Mouse (Mus musculus) CH12.LX (cell line): ENCODE data around the gene Gm49384. TPM values are rescaled to one million over a fixed set of nuclear protein-coding genes. Genes with fewer than 3 reads are reported as not detected.

ENCODE experiments used
- DNase-seq: peaks from one replicate; pipeline ENCODE4 v3.0.0-alpha.2; 2013; ENCODE audit errors: extremely low read depth
- H3K27ac ChIP-seq: 2 replicates; pipeline ENCODE4 v1.5.1; 2012; ENCODE audit warnings: low read depth, mild to moderate bottlenecking, control low read depth, moderate library complexity; ENCODE audit not compliant: insufficient read depth
- H3K27me3 ChIP-seq: replicated peaks from 2 replicates; pipeline ENCODE3; 2012; ENCODE audit warnings: inconsistent platforms
- H3K36me3 ChIP-seq, 2 experiments: replicated peaks in 1 of 2; 2 replicates each; pipeline versions ENCODE3 to v1.6.1; 2012; ENCODE audit warnings: inconsistent platforms in 1 of 2, low read length in 1 of 2, mild to moderate bottlenecking in 1 of 2, mixed read lengths in 1 of 2, moderate library complexity in 1 of 2; ENCODE audit not compliant: control insufficient read depth in 1 of 2, insufficient read depth in 1 of 2
- H3K4me1 ChIP-seq, 2 experiments: 2 replicates each; pipeline ENCODE4 v1.6.1; 2012; ENCODE audit warnings: inconsistent platforms in 1 of 2, moderate library complexity in 1 of 2; ENCODE audit not compliant: insufficient read depth in 2 of 2, control insufficient read depth in 1 of 2
- H3K4me2 ChIP-seq: 2 replicates; pipeline ENCODE4 v1.6.1; 2012; ENCODE audit warnings: low read depth, mild to moderate bottlenecking, control low read depth; ENCODE audit not compliant: poor library complexity, insufficient read depth, severe bottlenecking
- H3K4me3 ChIP-seq, 3 experiments: fragments of 150-350 bp in 1 of 3; sonication (generic) in 1 of 3; replicated peaks in 1 of 3; 2 replicates each; pipeline versions ENCODE3 to v1.5.1; 2011 to 2012; ENCODE audit warnings: low read depth in 2 of 3, low read length in 2 of 3, mild to moderate bottlenecking in 2 of 3, moderate library complexity in 2 of 3, control low read depth in 1 of 3, improper control_type of control experiment in 1 of 3, inconsistent platforms in 1 of 3, mixed read lengths in 1 of 3; ENCODE audit not compliant: poor library complexity in 1 of 3
- H3K79me2 ChIP-seq: replicated peaks from 2 replicates; pipeline ENCODE4 v1.6.1; 2012; ENCODE audit warnings: mild to moderate bottlenecking, moderate library complexity; ENCODE audit not compliant: control insufficient read depth, poor library complexity, insufficient read depth, severe bottlenecking; ENCODE audit errors: extremely low read depth
- H3K9ac ChIP-seq: 2 replicates; pipeline ENCODE4 v1.6.1; 2012; ENCODE audit warnings: low read depth, mild to moderate bottlenecking, control low read depth, moderate library complexity; ENCODE audit not compliant: insufficient read depth
- H3K9me3 ChIP-seq: replicated peaks from 2 replicates; pipeline ENCODE3; 2012; ENCODE audit warnings: low read length, inconsistent platforms, mixed read lengths
- BHLHE40 ChIP-seq: IDR thresholded peaks from 2 replicates; pipeline ENCODE4 v1.6.1; 2011; ENCODE audit warnings: mild to moderate bottlenecking, low read depth, low read length, improper control_type of control experiment
- CHD2 ChIP-seq: IDR thresholded peaks from 2 replicates; pipeline ENCODE4 v1.6.1; 2011; ENCODE audit warnings: low read length, improper control_type of control experiment
- HCFC1 ChIP-seq: IDR thresholded peaks from 2 replicates; pipeline ENCODE4 v1.6.1; 2012; ENCODE audit warnings: low read depth, mild to moderate bottlenecking, inconsistent platforms, low read length, improper control_type of control experiment
- JUN ChIP-seq: IDR thresholded peaks from 2 replicates; pipeline ENCODE4 v1.6.1; 2011; ENCODE audit warnings: low read depth, mild to moderate bottlenecking, low read length, improper control_type of control experiment, moderate library complexity; ENCODE audit not compliant: insufficient read depth
- KAT2A ChIP-seq: IDR thresholded peaks from 2 replicates; pipeline ENCODE4 v1.6.1; 2012; ENCODE audit warnings: low read length, improper control_type of control experiment, inconsistent platforms; ENCODE audit not compliant: insufficient replicate concordance
- MXI1 ChIP-seq: IDR thresholded peaks from 2 replicates; pipeline ENCODE4 v1.6.1; 2011; ENCODE audit warnings: mild to moderate bottlenecking, low read depth, low read length, improper control_type of control experiment
- NELFE ChIP-seq: IDR thresholded peaks from 2 replicates; pipeline ENCODE4 v1.6.1; 2011; ENCODE audit warnings: low read depth, low read length, improper control_type of control experiment
- PAX5 ChIP-seq: IDR thresholded peaks from 2 replicates; pipeline ENCODE4 v1.6.1; 2012; ENCODE audit warnings: low read length, inconsistent platforms, mixed read lengths
- POLR2A ChIP-seq: IDR thresholded peaks from 2 replicates; pipeline ENCODE4 v1.6.1; 2011; ENCODE audit warnings: low read depth, mild to moderate bottlenecking, improper control_type of control experiment, low read length
- POLR2AphosphoS2 ChIP-seq: IDR thresholded peaks from 2 replicates; pipeline ENCODE4 v1.6.1; 2011; ENCODE audit warnings: low read depth, low read length, improper control_type of control experiment
- SIN3A ChIP-seq: IDR thresholded peaks from 2 replicates; pipeline ENCODE4 v1.6.1; 2012; ENCODE audit warnings: low read length, improper control_type of control experiment, inconsistent platforms
- TBP ChIP-seq: conservative IDR thresholded peaks from 2 replicates; pipeline ENCODE4 v1.6.1; 2011; ENCODE audit warnings: low read depth, low read length, improper control_type of control experiment
- TCF12 ChIP-seq: IDR thresholded peaks from 2 replicates; pipeline ENCODE4 v1.6.1; 2014; ENCODE audit warnings: low read depth, mild to moderate bottlenecking, inconsistent platforms, low read length, improper control_type of control experiment
- UBTF ChIP-seq: IDR thresholded peaks from 2 replicates; pipeline ENCODE4 v1.6.1; 2012; ENCODE audit warnings: low read depth, mild to moderate bottlenecking, inconsistent platforms, low read length, improper control_type of control experiment, moderate library complexity
- USF1 ChIP-seq: IDR thresholded peaks from 2 replicates; pipeline ENCODE4 v1.6.1; 2014; ENCODE audit warnings: low read depth, mild to moderate bottlenecking, inconsistent platforms, low read length, improper control_type of control experiment
- USF2 ChIP-seq: conservative IDR thresholded peaks from 2 replicates; pipeline ENCODE4 v1.6.1; 2011; ENCODE audit warnings: low read depth, low read length, improper control_type of control experiment
- dilution Hi-C: fragments of 300-500 bp; cut with MboI; formaldehyde crosslinking; loops from 2 replicates; pipeline ENCODE4 v1.14.3; 2020; ENCODE audit warnings: low sequenced_read_pairs; ENCODE audit not compliant: extremely low pct_unique_long_range_greater_than_20kb, extremely low pct_ligation_motif_present
- in situ Hi-C: fragments of 300-500 bp; cut with MboI; formaldehyde crosslinking; loops from 3 replicates; pipeline ENCODE4 v1.14.3; 2019; ENCODE audit warnings: low sequenced_read_pairs, low pct_ligation_motif_present, low pct_unique_long_range_greater_than_20kb, mixed read lengths
- polyA plus RNA-seq: library from polyadenylated mRNA; unstranded; fragments of >175 nt; gene quantifications from 2 replicates; pipeline ENCODE4 v1.2.1, GENCODE M21; 2012; ENCODE audit warnings: low read depth; ENCODE audit not compliant: insufficient read length
- total RNA-seq, 2 experiments: library from RNA; depleted of rRNA; stranded (reverse); fragments of 300-350 nt in 1 of 2; fragments of >200 nt in 1 of 2; gene quantifications; 2 replicates each; pipeline ENCODE4 v1.2.3; 2012 to 2014

Gene Gm49384
- total and polyA plus RNA-seq, 3 experiments, result 23.4 to 54.9 (median 34.4) TPM

GRCm38 (mm10) chr12:69158366-69158764, 45.7 kb downstream of the Gm49384 start:
- peak overlapping the region; percentile 88 for H3K27ac ChIP-seq
- TF ChIP-seq UBTF (no peak; the same call in 1 of the 2 replicates), POLR2AphosphoS2 (peak; percentile 93; the same call in 1 of the 2 replicates)
- H3K79me2 ChIP-seq, result peaks cover 16% of the 10 kb centered on the region
- peaks cover 4 to 8% of the 10 kb centered on the region in 2 experiments; a peak in 3 of 4 replicates for H3K4me1 ChIP-seq
- DNase-seq, result no peak
- H3K36me3 ChIP-seq, result peaks cover 19 to 27% of the 10 kb centered on the region in 2 experiments
- H3K4me3 ChIP-seq, result peak overlapping the region; percentile 87 to 99 (median 95)
- no peaks in the 10 kb centered on the region for H3K9me3 ChIP-seq
- in situ Hi-C loops (no loop called here), dilution Hi-C loops (no loop called here)
- H3K4me2 ChIP-seq, result peak overlapping the region; percentile 99; the same call in 1 of the 2 replicates
- H3K9ac ChIP-seq, result peak overlapping the region; percentile 84
- H3K27me3 ChIP-seq, result no peaks in the 10 kb centered on the region

- no peak for TF ChIP-seq TCF12
- TF ChIP-seq SIN3A, result no peak
- TF ChIP-seq PAX5, result no peak
- TF ChIP-seq MXI1, result no peak
- TF ChIP-seq USF2, result no peak
- no peak for TF ChIP-seq HCFC1
- no peak for TF ChIP-seq JUN
- peak; percentile 35; the same call in 1 of the 2 replicates for TF ChIP-seq POLR2A
- no peak for TF ChIP-seq KAT2A
- 0 out of 2 replicates have a peak, but pooled peaks have one; percentile 18 for TF ChIP-seq NELFE
- no peak for TF ChIP-seq TBP
- TF ChIP-seq USF1, result no peak
- TF ChIP-seq BHLHE40, result no peak
- dilution Hi-C loops (no loop called here), in situ Hi-C loops (no loop called here)
- Histone ChIP-seq H3K4me1 (peaks cover 4 to 8% of the 10 kb centered on the region in 2 experiments; a peak in 3 of 4 replicates), H3K9ac (peak overlapping the region; percentile 84; the same call in 1 of the 2 replicates), H3K4me3 (peak overlapping the region in 2 of 3 experiments; percentile 95 to 99), H3K9me3 (no peaks in the 10 kb centered on the region), H3K4me2 (peak overlapping the region; percentile 99), H3K36me3 (peaks cover 19 to 27% of the 10 kb centered on the region in 2 experiments), H3K27ac (no peak overlapping the region), H3K79me2 (peaks cover 16% of the 10 kb centered on the region), H3K27me3 (no peaks in the 10 kb centered on the region)
- DNase-seq, result no peak
Measured at GRCm38 (mm10) chr12:69157107-69157506, 47.0 kb downstream of the Gm49384 start.

- dilution Hi-C loops (no loop called here), in situ Hi-C loops (no loop called here)
- DNase-seq, result no peak
- H3K27me3 ChIP-seq, result no peaks in the 10 kb centered on the region
- no peak overlapping the region for H3K9ac ChIP-seq
- peaks cover 16% of the 10 kb centered on the region for H3K79me2 ChIP-seq
- H3K4me3 ChIP-seq, result no peak overlapping the region
- TF ChIP-seq MXI1 (no peak), CHD2 (peak; percentile 73)
- TF ChIP-seq, all 38 proteins: peak for 1
- Histone ChIP-seq H3K36me3 (peaks cover 19 to 27% of the 10 kb centered on the region in 2 experiments), H3K27ac (no peak overlapping the region), H3K4me1 (peaks cover 4 to 8% of the 10 kb centered on the region in 2 experiments; a peak in 3 of 4 replicates), H3K9me3 (no peaks in the 10 kb centered on the region), H3K4me2 (no peak overlapping the region)
Measured at GRCm38 (mm10) chr12:69156436-69156835, 47.6 kb downstream of the Gm49384 start.
